Mouse (Mus musculus) stomach, postnatal 0 days (tissue): ENCODE results near the gene Hfe.

Experiments used
- CTCF ChIP-seq: IDR thresholded peaks from 2 replicates; pipeline ENCODE4 v1.5.1; 2016; ENCODE audit warnings: antibody characterized with exemption, low read depth, mild to moderate bottlenecking, moderate library complexity
- EP300 ChIP-seq: optimal IDR thresholded peaks from 2 replicates; pipeline ENCODE3; 2016; ENCODE audit warnings: antibody characterized with exemption

- no peak for TF ChIP-seq CTCF
- no peak for TF ChIP-seq EP300
These were observed 15.7 kb downstream of the Hfe start for GRCm38 (mm10) chr13:23694956-23695355.
